Mouse (Mus musculus): ENCODE data around the gene Vmn2r20. TPM values are rescaled to one million over a fixed set of nuclear protein-coding genes. Genes with fewer than 3 reads are reported as not detected.

Gene Vmn2r20
- not detected for polyA plus RNA-seq (2017; shearing (Covaris generic))

DNA sequence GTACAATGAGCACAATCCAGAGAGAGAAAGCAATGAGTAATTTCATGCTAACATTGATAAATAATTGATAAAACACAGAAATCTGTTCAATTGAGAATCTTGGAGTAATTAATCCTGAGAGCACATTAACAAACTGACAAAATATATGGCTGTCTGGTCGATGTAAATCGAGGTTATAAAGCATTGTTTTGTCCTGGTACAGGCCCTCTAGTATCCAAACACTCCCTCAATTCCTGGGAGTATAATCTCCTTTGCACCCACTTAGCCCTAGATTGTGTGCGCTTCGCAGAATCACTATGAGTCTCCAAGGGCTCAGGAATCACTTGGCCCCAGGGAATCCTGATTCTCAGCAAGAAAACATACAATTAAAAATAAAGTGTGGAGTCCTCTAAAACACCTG lies at the start of gene Vmn2r20:
TSS of gene Vmn2r20 (minus strand) at position 101 of the 400 bp plus-strand sequence.

Other genes with a start within 250 kb of the Vmn2r20 start
- not detected for gene Clec4b2, start 245.2 kb downstream of the Vmn2r20 start, polyA plus RNA-seq (2017; shearing (Covaris generic))
- 2.5 TPM for gene Clec4n, start 188.3 kb downstream of the Vmn2r20 start, polyA plus RNA-seq (2017; shearing (Covaris generic))
- gene Clec4d, start 156.0 kb downstream of the Vmn2r20 start, polyA plus RNA-seq (2017; shearing (Covaris generic)), result not detected
- not detected for gene Clec4e, start 128.2 kb downstream of the Vmn2r20 start, polyA plus RNA-seq (2017; shearing (Covaris generic))
- gene Vmn2r19, start 109.8 kb downstream of the Vmn2r20 start, polyA plus RNA-seq (2017; shearing (Covaris generic)), result not detected
- not detected for gene Vmn2r21, start 115.3 kb upstream of the Vmn2r20 start, polyA plus RNA-seq (2017; shearing (Covaris generic))
- not detected for gene Vmn2r22, start 232.6 kb upstream of the Vmn2r20 start, polyA plus RNA-seq (2017; shearing (Covaris generic))